Mouse (Mus musculus): ENCODE results near the gene Akr1c19. TPM values are rescaled to one million over a fixed set of nuclear protein-coding genes. Genes with fewer than 3 reads are reported as not detected.
"Not testable (repeated sequence)": the region's sequence is repeated elsewhere in the genome, so short reads cannot be mapped to it uniquely, and the experiment has no call there.

The Akr1c19 gene
- total and polyA plus RNA-seq, 3 experiments, result 1.2 to 1.4 (median 1.4) TPM

DNA sequence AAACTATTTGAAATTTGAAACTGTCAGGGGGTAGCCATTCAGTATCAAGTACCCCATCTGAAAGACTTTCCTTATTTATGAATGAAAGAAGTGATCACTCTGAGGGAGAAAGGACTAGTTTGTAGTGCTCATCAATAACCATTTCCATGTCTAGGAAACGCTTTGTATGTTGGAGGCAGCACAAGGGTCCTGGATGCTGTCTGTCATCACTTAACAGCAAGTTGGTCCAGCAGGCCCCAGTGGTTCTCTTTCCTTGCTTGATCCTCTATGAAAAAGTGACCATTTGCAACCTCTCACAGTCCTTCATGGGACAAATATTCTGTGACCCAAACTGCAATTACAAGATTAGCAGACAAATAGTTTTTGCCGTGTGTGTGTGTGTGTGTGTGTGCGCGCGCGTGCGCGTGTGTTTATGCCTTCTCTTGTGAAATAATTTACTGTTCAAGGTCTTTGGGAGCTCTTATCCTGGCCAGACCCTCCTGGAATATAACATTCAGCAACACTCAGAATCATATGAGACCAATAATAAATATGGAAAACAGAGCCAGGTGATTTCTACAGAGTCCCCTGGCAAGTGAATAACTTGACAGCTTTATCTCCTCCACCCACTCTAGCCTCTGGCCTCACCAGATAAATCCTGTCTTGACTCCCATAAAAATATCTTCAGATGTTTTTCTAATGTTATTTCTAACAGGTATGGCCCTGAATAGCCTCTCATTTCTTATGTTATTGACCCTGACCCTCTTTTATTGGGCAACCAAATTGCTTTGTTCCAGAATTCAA lies 2.5 kb downstream of the Akr1c19 start:
- WGBS, result 80% methylated on average over 8 of the region's 8 CpGs
- intact Hi-C loops (cut with DNase I), result no loop called here

GRCm38 (mm10) chr13:4233135-4233534 lies 4.6 kb downstream of the Akr1c19 start:
- intact Hi-C loops (cut with DNase I), result loop anchor here (2.0 kb wide), 1 partner anchor 16 kb away; no protein-coding TSS in a partner anchor
- H3K27me3 ChIP-seq (ENCODE audit: control insufficient read depth, insufficient read depth, low read length), result no peaks in the 10 kb centered on the region
- H3K79me2 ChIP-seq (replicated peaks; ENCODE audit: control insufficient read depth, insufficient read depth, low read length), result no peaks in the 10 kb centered on the region
- no peaks in the 10 kb centered on the region for H3K36me3 ChIP-seq (ENCODE audit: control insufficient read depth, insufficient read depth, low read length)
- WGBS, result 77% methylated on average over 1 of the region's 1 CpGs
- H3K27ac ChIP-seq, result no peak overlapping the region
- no peak overlapping the region for H3K9ac ChIP-seq (ENCODE audit: low read depth, low read length)
- no peak for TF ChIP-seq POLR2A (IDR thresholded peaks at IDR 0.05; ENCODE audit: insufficient read depth, low read depth, low read length)
- no peak for TF ChIP-seq EP300 (IDR thresholded peaks at IDR 0.05; ENCODE audit: insufficient read depth, low read depth, low read length)
- TF ChIP-seq CTCF (IDR thresholded peaks at IDR 0.05), result no peak
- H3K4me3 ChIP-seq, result no peak overlapping the region
- DNase-seq, result no peak
- no peaks in the 10 kb centered on the region; the same call in 1 of the 2 replicates for H3K4me1 ChIP-seq (ENCODE audit: control insufficient read depth, insufficient read depth, low read length)

More for the DNA sequence above, 2.5 kb downstream of the Akr1c19 start:
- no peaks in the 10 kb centered on the region; the same call in 1 of the 2 replicates for H3K4me1 ChIP-seq (ENCODE audit: control insufficient read depth, insufficient read depth, low read length)
- no peak for DNase-seq
- TF ChIP-seq POLR2A (IDR thresholded peaks at IDR 0.05; ENCODE audit: insufficient read depth, low read depth, low read length) (no peak), CTCF (IDR thresholded peaks at IDR 0.05) (no peak), EP300 (IDR thresholded peaks at IDR 0.05; ENCODE audit: insufficient read depth, low read depth, low read length) (no peak)
- peak overlapping the region; percentile 26 for H3K27ac ChIP-seq
- no peak overlapping the region for H3K4me3 ChIP-seq
- H3K9ac ChIP-seq (ENCODE audit: low read depth, low read length), result no peak overlapping the region
- H3K27me3 ChIP-seq (ENCODE audit: control insufficient read depth, insufficient read depth, low read length), result no peaks in the 10 kb centered on the region
- no peaks in the 10 kb centered on the region for H3K79me2 ChIP-seq (replicated peaks; ENCODE audit: control insufficient read depth, insufficient read depth, low read length)
- H3K36me3 ChIP-seq (ENCODE audit: control insufficient read depth, insufficient read depth, low read length), result no peaks in the 10 kb centered on the region

- H3K4me3 ChIP-seq, result no peak overlapping the region
- no peaks in the 10 kb centered on the region for H3K36me3 ChIP-seq (ENCODE audit: control insufficient read depth, insufficient read depth, low read length)
- H3K79me2 ChIP-seq (replicated peaks; ENCODE audit: control insufficient read depth, insufficient read depth, low read length), result no peaks in the 10 kb centered on the region
- intact Hi-C loops (cut with DNase I), result loop anchor here (2.0 kb wide), 1 partner anchor 15 kb away; no protein-coding TSS in a partner anchor
- no peak overlapping the region for H3K9ac ChIP-seq (ENCODE audit: low read depth, low read length)
- DNase-seq, result no peak
- no peaks in the 10 kb centered on the region; the same call in 1 of the 2 replicates for H3K4me1 ChIP-seq (ENCODE audit: control insufficient read depth, insufficient read depth, low read length)
- TF ChIP-seq CTCF (IDR thresholded peaks at IDR 0.05), result no peak
- TF ChIP-seq POLR2A (IDR thresholded peaks at IDR 0.05; ENCODE audit: insufficient read depth, low read depth, low read length), result no peak
- TF ChIP-seq EP300 (IDR thresholded peaks at IDR 0.05; ENCODE audit: insufficient read depth, low read depth, low read length), result no peak
- H3K27ac ChIP-seq, result no peak overlapping the region
- no peaks in the 10 kb centered on the region for H3K27me3 ChIP-seq (ENCODE audit: control insufficient read depth, insufficient read depth, low read length)
- WGBS, result 60% methylated on average over 3 of the region's 3 CpGs
Measured at GRCm38 (mm10) chr13:4233536-4234172, 5.2 kb downstream of the Akr1c19 start.

DNA sequence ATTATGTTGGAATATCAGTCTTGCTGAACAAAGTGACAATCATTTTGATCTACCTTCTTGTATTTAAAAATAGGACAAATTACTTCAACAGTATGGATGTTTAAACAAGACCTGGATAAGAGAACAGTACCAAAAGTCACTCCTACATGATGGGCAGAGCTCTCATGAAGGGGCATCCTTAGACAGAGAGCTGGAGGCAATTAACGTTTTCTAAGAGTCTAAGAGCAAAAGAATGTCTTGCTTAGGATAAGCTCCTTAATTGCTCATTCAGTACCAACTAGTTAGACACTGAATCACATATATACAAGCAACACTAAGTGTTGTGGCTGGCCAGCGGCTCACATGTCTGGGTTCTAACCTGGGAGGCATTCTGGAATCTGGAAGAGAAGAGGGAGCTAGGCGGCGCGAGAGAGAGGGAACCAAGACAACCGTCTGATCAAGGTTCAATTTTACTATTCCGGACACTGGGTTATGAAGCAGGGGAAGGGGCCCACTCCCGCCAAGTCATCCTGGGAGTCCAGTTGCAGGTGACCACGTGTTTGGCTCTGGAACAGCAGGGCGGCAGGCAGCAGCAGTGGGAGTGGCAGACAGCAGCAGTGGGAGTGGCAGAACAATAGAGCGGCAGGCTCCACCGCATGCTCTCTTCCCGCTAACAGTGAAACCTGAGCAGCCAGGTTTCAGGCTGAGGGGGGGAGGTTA lies 16.5 kb downstream of the Akr1c19 start:
- TF ChIP-seq POLR2A (IDR thresholded peaks at IDR 0.05; ENCODE audit: insufficient read depth, low read depth, low read length) (no peak), CTCF (IDR thresholded peaks at IDR 0.05) (no peak), EP300 (IDR thresholded peaks at IDR 0.05; ENCODE audit: insufficient read depth, low read depth, low read length) (no peak)
- no peaks in the 10 kb centered on the region for H3K79me2 ChIP-seq (replicated peaks; ENCODE audit: control insufficient read depth, insufficient read depth, low read length)
- intact Hi-C loops (cut with DNase I), result no loop called here
- H3K27ac ChIP-seq, result no peak overlapping the region
- no peak for DNase-seq
- H3K9ac ChIP-seq (ENCODE audit: low read depth, low read length), result no peak overlapping the region
- no peaks in the 10 kb centered on the region for H3K4me1 ChIP-seq (ENCODE audit: control insufficient read depth, insufficient read depth, low read length)
- no peaks in the 10 kb centered on the region for H3K36me3 ChIP-seq (ENCODE audit: control insufficient read depth, insufficient read depth, low read length)
- 7% methylated on average over 13 of the region's 13 CpGs for WGBS
- no peak overlapping the region for H3K4me3 ChIP-seq
- no peaks in the 10 kb centered on the region for H3K27me3 ChIP-seq (ENCODE audit: control insufficient read depth, insufficient read depth, low read length)

- H3K9ac ChIP-seq (ENCODE audit: low read depth, low read length), result no peak overlapping the region
- H3K27ac ChIP-seq, result no peak overlapping the region
- no peak overlapping the region for H3K4me3 ChIP-seq
- H3K4me1 ChIP-seq (ENCODE audit: control insufficient read depth, insufficient read depth, low read length), result no peaks in the 10 kb centered on the region
- 57% methylated on average over 3 of the region's 3 CpGs for WGBS
- H3K36me3 ChIP-seq (ENCODE audit: control insufficient read depth, insufficient read depth, low read length), result no peaks in the 10 kb centered on the region
- H3K79me2 ChIP-seq (replicated peaks; ENCODE audit: control insufficient read depth, insufficient read depth, low read length), result no peaks in the 10 kb centered on the region
- H3K27me3 ChIP-seq (ENCODE audit: control insufficient read depth, insufficient read depth, low read length), result no peaks in the 10 kb centered on the region
- no peak for TF ChIP-seq EP300 (IDR thresholded peaks at IDR 0.05; ENCODE audit: insufficient read depth, low read depth, low read length)
- TF ChIP-seq POLR2A (IDR thresholded peaks at IDR 0.05; ENCODE audit: insufficient read depth, low read depth, low read length), result no peak
- no peak for TF ChIP-seq CTCF (IDR thresholded peaks at IDR 0.05)
- DNase-seq, result no peak
- intact Hi-C loops (cut with DNase I), result loop anchor here (2.0 kb wide), 1 partner anchor 17 kb away; no protein-coding TSS in a partner anchor
Measured at GRCm38 (mm10) chr13:4249347-4249746, 20.8 kb downstream of the Akr1c19 start.

GRCm38 (mm10) chr13:4256894-4257293 lies 28.4 kb downstream of the Akr1c19 start:
- H3K4me1 ChIP-seq (ENCODE audit: control insufficient read depth, insufficient read depth, low read length); H3K9ac ChIP-seq (ENCODE audit: low read depth, low read length); H3K36me3 ChIP-seq (ENCODE audit: control insufficient read depth, insufficient read depth, low read length); H3K79me2 ChIP-seq (replicated peaks; ENCODE audit: control insufficient read depth, insufficient read depth, low read length); H3K27ac ChIP-seq; DNase-seq; H3K27me3 ChIP-seq (ENCODE audit: control insufficient read depth, insufficient read depth, low read length); intact Hi-C loops (cut with DNase I); H3K4me3 ChIP-seq: not testable (repeated sequence)
